Mouse (Mus musculus) heart, embryonic 13.5 days (tissue): ENCODE results near the gene Hist1h2bb. TPM values are rescaled to one million over a fixed set of nuclear protein-coding genes. Genes with fewer than 3 reads are reported as not detected.
"Not testable (repeated sequence)": the region's sequence is repeated elsewhere in the genome, so short reads cannot be mapped to it uniquely, and the experiment has no call there.

ENCODE experiments used
- ATAC-seq: fragments of 200-750 bp; cut with Nextera tagmentation; 2 replicates; pipeline ENCODE4 v1.8.0; 2017; ENCODE audit warnings: moderate TSS enrichment; ENCODE audit not compliant: insufficient number of reproducible peaks, low FRiP score, low TSS enrichment; ENCODE audit errors: extremely low read depth
- H3K27ac ChIP-seq: fragments of 300-500 bp; sonication (generic); replicated peaks from 2 replicates; pipeline ENCODE4 v1.5.1; 2015; ENCODE audit warnings: moderate library complexity, mild to moderate bottlenecking, inconsistent platforms
- H3K27me3 ChIP-seq: fragments of 300-500 bp; sonication (generic); replicated peaks from 2 replicates; pipeline ENCODE4 v1.6.1; 2015; ENCODE audit warnings: mild to moderate bottlenecking, inconsistent platforms
- H3K36me3 ChIP-seq: fragments of 300-500 bp; sonication (generic); 2 replicates; pipeline ENCODE4 v1.6.1; 2015; ENCODE audit warnings: mild to moderate bottlenecking, inconsistent platforms
- H3K4me1 ChIP-seq: fragments of 300-500 bp; sonication (generic); 2 replicates; pipeline ENCODE4 v1.6.1; 2015; ENCODE audit warnings: inconsistent platforms
- H3K4me2 ChIP-seq: fragments of 300-500 bp; sonication (generic); 2 replicates; pipeline ENCODE4 v1.6.1; 2015; ENCODE audit warnings: inconsistent platforms, mild to moderate bottlenecking, moderate library complexity
- H3K4me3 ChIP-seq: fragments of 300-500 bp; sonication (generic); 2 replicates; pipeline ENCODE4 v1.5.1; 2015; ENCODE audit warnings: moderate library complexity, mild to moderate bottlenecking, inconsistent platforms
- H3K9ac ChIP-seq: fragments of 300-500 bp; sonication (generic); 2 replicates; pipeline ENCODE4 v1.6.1; 2015; ENCODE audit warnings: inconsistent platforms, mild to moderate bottlenecking, moderate library complexity
- H3K9me3 ChIP-seq: fragments of 300-500 bp; sonication (generic); 2 replicates; pipeline ENCODE4 v1.6.1; 2016; ENCODE audit warnings: inconsistent platforms
- WGBS: fragments of 180-500 bp; shearing (Covaris S2); methylation state at CpG from one replicate; pipeline ENCODE4 v1.1.7; 2015; ENCODE audit warnings: mixed read lengths; 5-methylcytosine and 5-hydroxymethylcytosine counted together
- polyA plus RNA-seq: library from polyadenylated mRNA; unstranded; fragments of >200 nt; fragmentation: Nextera tagmentation; extraction: Ambion mirVana; gene quantifications from 2 replicates; pipeline ENCODE4 v1.2.1, GENCODE M21; 2015

Hist1h2bb gene
- polyA plus RNA-seq, 1 experiment from 2014 or later, result 1.6 TPM

DNA sequence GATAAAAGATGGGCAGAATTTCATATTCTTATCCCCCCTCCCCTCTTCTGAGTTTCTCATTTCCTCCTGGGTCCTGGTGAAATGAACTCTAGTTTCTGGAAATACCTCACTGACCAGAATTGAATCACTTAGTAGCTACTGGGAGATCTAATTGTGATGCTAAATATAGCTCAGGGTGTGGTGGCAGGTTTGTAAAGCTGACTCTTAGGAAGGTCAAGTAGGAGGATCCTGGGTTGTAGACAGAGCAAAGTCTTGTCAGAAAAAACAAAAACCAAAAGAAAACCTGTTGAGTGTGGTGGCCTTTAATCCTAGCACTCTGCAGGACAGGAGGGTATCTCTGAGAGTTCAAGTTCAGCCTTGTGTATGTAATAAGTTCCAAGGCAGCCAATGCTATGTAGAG is 4.5 kb upstream of the Hist1h2bb start:
- Histone ChIP-seq H3K27me3 (no peaks in the 10 kb centered on the region), H3K4me3 (no peak overlapping the region), H3K4me1 (peaks cover 36% of the 10 kb centered on the region), H3K36me3 (no peaks in the 10 kb centered on the region), H3K9ac (0 out of 2 replicates have a peak overlapping the region, but pooled peaks have one; percentile 30), H3K9me3 (no peaks in the 10 kb centered on the region), H3K27ac (0 out of 2 replicates have a peak overlapping the region, but pooled peaks have one; percentile 28), H3K4me2 (peak overlapping the region; percentile 37)
- no peak for ATAC-seq

- H3K4me2 ChIP-seq, result no peak overlapping the region
- 86% methylated on average over 5 of the region's 5 CpGs for WGBS
- ATAC-seq, result no peak
Observed at GRCm38 (mm10) chr13:23743215-23743614, 3.3 kb upstream of the Hist1h2bb start.

GRCm38 (mm10) chr13:23743963-23744362 is 2.6 kb upstream of the Hist1h2bb start:
- ATAC-seq, result no peak
- peak overlapping the region; percentile 75 for H3K9ac ChIP-seq
- H3K9me3 ChIP-seq, result no peaks in the 10 kb centered on the region
- no peaks in the 10 kb centered on the region for H3K36me3 ChIP-seq
- peak overlapping the region; percentile 98 for H3K27ac ChIP-seq
- peaks cover 42% of the 10 kb centered on the region for H3K4me1 ChIP-seq
- no peaks in the 10 kb centered on the region for H3K27me3 ChIP-seq
- peak overlapping the region; percentile 70 for H3K4me2 ChIP-seq
- H3K4me3 ChIP-seq, result peak overlapping the region; percentile 52
- WGBS, result 44% methylated on average over 4 of the region's 4 CpGs

More at GRCm38 (mm10) chr13:23743215-23743614, 3.3 kb upstream of the Hist1h2bb start:
- Histone ChIP-seq H3K27ac (no peak overlapping the region), H3K9ac (0 out of 2 replicates have a peak overlapping the region, but pooled peaks have one; percentile 2), H3K4me3 (no peak overlapping the region), H3K36me3 (no peaks in the 10 kb centered on the region), H3K27me3 (no peaks in the 10 kb centered on the region), H3K9me3 (no peaks in the 10 kb centered on the region), H3K4me1 (peaks cover 42% of the 10 kb centered on the region)

DNA sequence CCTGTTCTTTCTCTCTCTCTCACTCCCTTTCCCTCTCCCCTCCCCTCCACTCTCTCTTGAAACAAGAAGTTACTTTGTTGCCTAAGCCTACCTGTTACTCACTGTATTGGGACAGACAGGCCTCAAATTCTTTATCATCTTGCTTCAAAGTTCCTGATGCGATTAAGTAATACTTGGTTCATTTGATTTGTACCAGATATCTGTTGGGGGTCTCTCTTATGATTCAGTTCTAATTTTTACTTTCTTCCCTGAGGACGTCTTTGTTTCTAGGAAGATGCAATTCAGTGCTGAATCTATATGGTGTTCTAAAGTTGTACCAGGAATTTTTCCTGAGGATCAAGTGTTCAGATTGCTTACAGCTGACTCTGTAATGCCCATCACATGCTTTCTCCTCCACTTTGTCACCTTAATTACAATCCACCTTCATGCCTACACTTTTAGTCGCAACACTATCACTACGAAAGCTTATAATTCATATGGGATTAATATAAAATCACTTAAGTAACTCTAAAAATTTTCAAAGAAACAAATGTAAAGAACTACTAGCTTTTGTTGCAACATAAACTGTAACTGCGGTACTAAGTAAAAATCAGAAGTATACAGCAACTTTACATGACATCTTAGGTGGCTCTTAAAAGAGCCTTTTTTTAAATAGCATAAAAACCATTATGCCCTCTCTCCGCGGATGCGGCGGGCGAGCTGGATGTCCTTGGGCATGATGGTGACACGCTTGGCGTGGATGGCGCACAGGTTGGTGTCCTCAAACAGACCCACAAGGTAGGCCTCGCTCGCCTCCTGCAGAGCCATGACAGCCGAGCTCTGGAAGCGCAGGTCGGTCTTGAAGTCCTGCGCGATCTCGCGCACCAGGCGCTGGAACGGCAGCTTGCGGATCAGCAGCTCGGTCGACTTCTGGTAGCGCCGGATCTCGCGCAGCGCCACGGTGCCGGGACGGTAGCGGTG is 1.8 kb upstream of the Hist1h2bb start:
- Histone ChIP-seq H3K9me3 (no peaks in the 10 kb centered on the region), H3K36me3 (no peaks in the 10 kb centered on the region), H3K4me1 (peaks cover 42% of the 10 kb centered on the region), H3K9ac (peak overlapping the region; percentile 75), H3K4me3 (peak overlapping the region; percentile 52), H3K4me2 (peak overlapping the region; percentile 70), H3K27me3 (no peaks in the 10 kb centered on the region), H3K27ac (peak overlapping the region; percentile 98)
- 2% methylated on average over 15 of the region's 36 CpGs for WGBS
- ATAC-seq, result no peak

GRCm38 (mm10) chr13:23745381-23746161 is 963 bp upstream of the Hist1h2bb start, which contains the start of gene Hist1h3c:
TSS of gene Hist1h3c (minus strand) at chr13:23745602.
- WGBS, result 1% methylated on average over 23 of the region's 28 CpGs
- H3K27ac ChIP-seq, result peak within 1 kb of the TSS; percentile 98
- H3K4me1 ChIP-seq, result peaks cover 39% of the 10 kb centered on the region
- peak; percentile 52; the same call in 1 of the 2 replicates for ATAC-seq
- H3K4me2 ChIP-seq, result peak within 1 kb of the TSS; percentile 70
- no peaks in the 10 kb centered on the region for H3K9me3 ChIP-seq
- H3K9ac ChIP-seq, result peak within 1 kb of the TSS; percentile 83
- H3K27me3 ChIP-seq, result no peaks in the 10 kb centered on the region
- H3K36me3 ChIP-seq, result no peaks in the 10 kb centered on the region
- H3K4me3 ChIP-seq, result peak within 1 kb of the TSS; percentile 52

DNA sequence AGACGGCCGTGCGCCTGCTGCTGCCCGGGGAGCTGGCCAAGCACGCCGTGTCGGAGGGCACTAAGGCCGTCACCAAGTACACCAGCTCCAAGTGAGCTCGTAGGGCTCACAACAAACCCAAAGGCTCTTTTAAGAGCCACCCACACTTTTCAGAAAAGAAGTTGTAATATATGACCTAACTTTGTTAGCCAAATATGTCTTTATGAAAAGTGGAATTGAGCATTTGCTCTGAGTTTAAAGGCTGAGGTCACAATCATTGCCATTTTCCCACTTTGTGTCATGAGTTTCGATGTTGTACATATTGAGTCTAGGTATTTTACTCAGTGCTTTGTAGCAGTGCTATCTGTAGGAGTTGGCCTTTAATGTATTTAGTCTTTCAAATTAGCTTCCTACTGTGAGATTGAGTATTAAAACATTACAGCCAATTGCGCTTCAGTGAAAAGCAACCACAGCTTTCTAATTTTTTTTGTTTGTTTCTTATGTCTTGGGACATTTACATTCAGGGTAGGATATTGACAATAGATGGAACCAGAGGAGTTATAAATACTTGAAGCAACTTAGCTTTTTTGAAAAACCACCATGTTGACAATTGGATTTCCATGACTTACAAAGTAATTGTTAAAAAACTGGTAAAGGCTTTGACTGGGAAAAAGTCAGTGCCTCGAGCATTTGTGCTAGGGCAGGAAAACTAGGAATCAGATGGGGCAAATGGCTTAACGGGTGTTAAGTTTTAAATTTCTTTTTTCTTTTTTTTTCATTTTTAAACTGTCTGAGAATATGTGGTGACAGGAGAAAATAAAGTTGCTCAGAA is 752 bp downstream of the Hist1h2bb start:
- Histone ChIP-seq H3K4me1 (peaks cover 31% of the 10 kb centered on the region), H3K9ac (peak overlapping the region; percentile 82), H3K4me3 (peak overlapping the region; percentile 52), H3K4me2 (peak overlapping the region; percentile 70), H3K27ac (peak overlapping the region; percentile 98), H3K27me3 (no peaks in the 10 kb centered on the region), H3K36me3 (no peaks in the 10 kb centered on the region), H3K9me3 (no peaks in the 10 kb centered on the region)
- 6% methylated on average over 13 of the region's 13 CpGs for WGBS
- ATAC-seq, result no peak

DNA sequence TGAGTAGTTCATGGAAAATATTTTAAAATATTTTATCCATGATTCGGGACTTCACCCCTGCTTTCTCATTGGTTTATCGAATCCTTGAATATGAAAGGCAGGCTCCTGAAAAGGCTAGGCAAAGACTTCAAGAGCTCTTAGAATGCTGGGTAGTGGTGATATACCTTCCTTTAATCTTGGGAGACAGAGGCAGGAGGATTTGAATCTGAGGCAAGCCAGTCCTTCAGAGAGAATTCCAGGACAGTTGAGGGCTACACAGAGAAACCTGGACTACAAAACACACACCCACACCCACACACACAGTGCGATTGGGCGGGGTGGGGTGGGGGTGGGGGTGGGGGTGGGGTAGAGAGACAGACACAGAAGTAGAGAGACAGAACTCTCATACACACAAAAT is 1.4 kb downstream of the Hist1h2bb start:
- peak overlapping the region; percentile 98 for H3K27ac ChIP-seq
- no peak overlapping the region for H3K4me3 ChIP-seq
- WGBS, result 9% methylated on average over 4 of the region's 4 CpGs

GRCm38 (mm10) chr13:23749563-23750121 is 3.1 kb downstream of the Hist1h2bb start:
- Histone ChIP-seq H3K27ac (peak overlapping the region; percentile 70; the same call in 1 of the 2 replicates), H3K9me3 (no peaks in the 10 kb centered on the region)
- WGBS, result 82% methylated on average over 5 of the region's 5 CpGs

More for the DNA sequence above, 1.4 kb downstream of the Hist1h2bb start:
- H3K36me3 ChIP-seq, result no peaks in the 10 kb centered on the region
- H3K9ac ChIP-seq, result peak overlapping the region; percentile 68
- ATAC-seq, result no peak
- no peaks in the 10 kb centered on the region for H3K27me3 ChIP-seq
- peaks cover 33% of the 10 kb centered on the region for H3K4me1 ChIP-seq
- peak overlapping the region; percentile 70 for H3K4me2 ChIP-seq
- no peaks in the 10 kb centered on the region for H3K9me3 ChIP-seq

DNA sequence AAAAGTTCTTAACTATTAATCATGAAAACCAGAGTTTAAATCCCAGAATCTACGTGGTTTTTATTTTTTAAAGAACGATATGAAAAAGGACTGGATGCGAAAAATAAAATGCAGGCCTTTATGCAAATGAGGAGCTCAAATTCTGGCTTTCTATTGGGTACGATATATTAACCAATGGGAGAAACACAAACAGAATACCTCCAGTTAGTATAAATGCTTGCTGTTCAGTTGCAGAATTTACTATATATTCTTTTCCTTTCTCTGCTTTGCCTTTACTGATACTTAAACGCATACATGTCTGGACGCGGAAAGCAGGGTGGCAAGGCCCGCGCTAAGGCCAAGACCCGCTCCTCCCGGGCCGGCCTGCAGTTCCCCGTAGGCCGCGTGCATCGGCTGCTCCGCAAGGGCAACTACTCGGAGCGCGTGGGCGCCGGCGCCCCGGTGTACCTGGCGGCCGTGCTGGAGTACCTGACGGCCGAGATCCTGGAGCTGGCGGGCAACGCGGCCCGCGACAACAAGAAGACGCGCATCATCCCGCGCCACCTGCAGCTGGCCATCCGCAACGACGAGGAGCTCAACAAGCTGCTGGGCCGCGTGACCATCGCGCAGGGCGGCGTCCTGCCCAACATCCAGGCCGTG is 4.4 kb downstream of the Hist1h2bb start, which contains the start of gene Hist1h2ab:
Gene Hist1h2ab, plus strand, starts transcription at position 288 of the 639 bp plus-strand sequence.
- WGBS, result 1% methylated on average over 29 of the region's 47 CpGs
- ATAC-seq, H3K27me3 ChIP-seq, H3K9me3 ChIP-seq, H3K36me3 ChIP-seq: not testable (repeated sequence)
- Histone ChIP-seq H3K4me1 (peaks cover 24% of the 10 kb centered on the region), H3K9ac (peak within 1 kb of the TSS; percentile 85), H3K4me2 (peak within 1 kb of the TSS; percentile 73), H3K27ac (peak within 1 kb of the TSS; percentile 95), H3K4me3 (peak within 1 kb of the TSS; percentile 52)

More at GRCm38 (mm10) chr13:23749563-23750121, 3.1 kb downstream of the Hist1h2bb start:
- Histone ChIP-seq H3K27me3 (no peaks in the 10 kb centered on the region), H3K36me3 (no peaks in the 10 kb centered on the region), H3K9ac (no peak overlapping the region), H3K4me2 (no peak overlapping the region), H3K4me1 (peaks cover 27% of the 10 kb centered on the region), H3K4me3 (no peak overlapping the region)
- no peak for ATAC-seq

- ATAC-seq, result no peak
- Histone ChIP-seq H3K9ac (peak overlapping the region; percentile 85), H3K4me2 (peak overlapping the region; percentile 73), H3K4me1 (peaks cover 24% of the 10 kb centered on the region), H3K27me3 (no peaks in the 10 kb centered on the region), H3K36me3 (no peaks in the 10 kb centered on the region), H3K4me3 (peak overlapping the region; percentile 52), H3K27ac (peak overlapping the region; percentile 95), H3K9me3 (no peaks in the 10 kb centered on the region)
- 2% methylated on average over 11 of the region's 11 CpGs for WGBS
Observed at GRCm38 (mm10) chr13:23751478-23751956, 5.0 kb downstream of the Hist1h2bb start.
